Mouse (Mus musculus) stomach, embryonic 14.5 days (tissue): Measurements from ENCODE around the gene Rnf157. TPM values are rescaled to one million over a fixed set of nuclear protein-coding genes. Genes with fewer than 3 reads are reported as not detected.
A peak's percentile ranks its signal among the peaks of the same experiment; 100 is the strongest.
"Not testable (repeated sequence)": the region's sequence is repeated elsewhere in the genome, so short reads cannot be mapped to it uniquely, and the experiment has no call there.

ENCODE experiments used
- ATAC-seq: fragments of 200-750 bp; cut with Nextera tagmentation; 2 replicates; pipeline ENCODE4 v1.8.0; 2017; ENCODE audit warnings: low read depth, moderate TSS enrichment; ENCODE audit not compliant: insufficient number of reproducible peaks, insufficient read depth, low FRiP score
- H3K27ac ChIP-seq: fragments of 300-500 bp; sonication (generic); 2 replicates; pipeline ENCODE4 v1.5.1; 2014; ENCODE audit warnings: mild to moderate bottlenecking, low read length, moderate library complexity, mixed read lengths
- H3K27me3 ChIP-seq: fragments of 300-500 bp; sonication (generic); 2 replicates; pipeline ENCODE4 v1.6.1; 2014; ENCODE audit warnings: low read length, control low read depth, mixed read lengths; ENCODE audit not compliant: control insufficient read depth, insufficient read depth
- H3K36me3 ChIP-seq: fragments of 300-500 bp; sonication (generic); 2 replicates; pipeline ENCODE4 v1.6.1; 2014; ENCODE audit warnings: mild to moderate bottlenecking, control low read depth, low read length, moderate library complexity, mixed read lengths; ENCODE audit not compliant: control insufficient read depth, insufficient read depth
- H3K4me1 ChIP-seq: fragments of 300-500 bp; sonication (generic); 2 replicates; pipeline ENCODE4 v1.6.1; 2014; ENCODE audit warnings: low read length, control low read depth, mixed read lengths; ENCODE audit not compliant: control insufficient read depth, insufficient read depth
- H3K4me2 ChIP-seq: fragments of 300-500 bp; sonication (generic); replicated peaks from 2 replicates; pipeline ENCODE4 v1.6.1; 2014; ENCODE audit warnings: low read depth, low read length, control low read depth
- H3K4me3 ChIP-seq: fragments of 300-500 bp; sonication (generic); 2 replicates; pipeline ENCODE4 v1.5.1; 2014; ENCODE audit warnings: low read depth, low read length, control low read depth
- H3K9ac ChIP-seq: fragments of 300-500 bp; sonication (generic); replicated peaks from 2 replicates; pipeline ENCODE4 v1.6.1; 2014; ENCODE audit warnings: low read depth, mild to moderate bottlenecking, control low read depth, low read length, moderate library complexity, mixed read lengths
- H3K9me3 ChIP-seq: fragments of 300-500 bp; sonication (generic); 2 replicates; pipeline ENCODE4 v1.6.1; 2016; ENCODE audit warnings: low read depth, low read length, control low read depth; ENCODE audit not compliant: control insufficient read depth
- WGBS: fragments of 180-500 bp; shearing (Covaris S2); extraction: QIAGEN DNeasy Blood & Tissue Kit; methylation state at CpG from one replicate; pipeline ENCODE4 v1.1.7; 2014; 5-methylcytosine and 5-hydroxymethylcytosine counted together
- polyA plus RNA-seq: library from polyadenylated mRNA; unstranded; fragments of >200 nt; fragmentation: Nextera tagmentation; extraction: Ambion mirVana; gene quantifications from 2 replicates; pipeline ENCODE4 v1.2.1, GENCODE M21; 2014

Rnf157 gene
- polyA plus RNA-seq, 1 experiment from 2014 or later = 12.8 TPM

GRCm38 (mm10) chr11:116413631-116414022 lies 795 bp upstream of the Rnf157 start:
- H3K4me1 ChIP-seq = peaks cover 15% of the 10 kb centered on the region; the same call in 1 of the 2 replicates
- H3K9ac ChIP-seq = no peak overlapping the region
- no peaks in the 10 kb centered on the region for H3K9me3 ChIP-seq
- peak overlapping the region; percentile 96 for H3K4me2 ChIP-seq
- H3K27me3 ChIP-seq = no peaks in the 10 kb centered on the region
- no peak overlapping the region for H3K27ac ChIP-seq
- 0 out of 2 replicates have a peak overlapping the region, but pooled peaks have one; percentile 74 for H3K4me3 ChIP-seq
- 80% methylated on average over 4 of the region's 4 CpGs for WGBS
- H3K36me3 ChIP-seq = no peaks in the 10 kb centered on the region
- ATAC-seq = no peak

GRCm38 (mm10) chr11:116412028-116412827 lies 604 bp downstream of the Rnf157 start:
- ATAC-seq = peak; percentile 35; the same call in 1 of the 2 replicates
- no peaks in the 10 kb centered on the region for H3K9me3 ChIP-seq
- H3K27ac ChIP-seq = no peak overlapping the region
- under 1% methylated on average over 69 of the region's 76 CpGs for WGBS
- no peaks in the 10 kb centered on the region for H3K36me3 ChIP-seq
- H3K4me2 ChIP-seq = peak overlapping the region; percentile 96
- H3K9ac ChIP-seq = peak overlapping the region; percentile 84
- H3K27me3 ChIP-seq = no peaks in the 10 kb centered on the region
- H3K4me1 ChIP-seq = peaks cover 8% of the 10 kb centered on the region; the same call in 1 of the 2 replicates
- peak overlapping the region; percentile 74 for H3K4me3 ChIP-seq

- WGBS = 28% methylated on average over 6 of the region's 6 CpGs
- Histone ChIP-seq H3K9me3 (no peaks in the 10 kb centered on the region), H3K27ac (no peak overlapping the region), H3K27me3 (no peaks in the 10 kb centered on the region), H3K4me3 (peak overlapping the region; percentile 74; the same call in 1 of the 2 replicates), H3K36me3 (no peaks in the 10 kb centered on the region), H3K4me1 (peaks cover 8% of the 10 kb centered on the region; the same call in 1 of the 2 replicates), H3K9ac (no peak overlapping the region), H3K4me2 (peak overlapping the region; percentile 96)
- no peak for ATAC-seq
These were observed 1.2 kb downstream of the Rnf157 start for GRCm38 (mm10) chr11:116411582-116411981.

DNA sequence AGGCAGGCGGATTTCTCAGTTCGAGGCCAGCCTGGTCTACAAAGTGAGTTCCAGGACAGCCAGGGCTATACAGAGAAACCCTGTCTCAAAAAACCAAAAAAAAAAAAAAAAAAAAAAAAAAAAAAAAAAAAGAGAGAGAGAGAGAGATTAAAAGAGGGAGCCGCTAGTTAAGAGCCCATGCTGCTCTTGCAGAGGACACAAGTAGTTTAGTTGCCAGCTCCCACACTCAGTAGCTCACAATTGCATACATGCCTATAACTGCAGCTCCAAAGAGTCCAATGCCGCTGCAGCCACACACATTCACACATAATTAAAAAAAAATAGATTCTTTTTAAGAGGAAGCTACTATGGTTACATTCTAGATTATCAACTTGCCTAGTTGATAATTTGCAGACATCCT lies 2.4 kb downstream of the Rnf157 start:
- not testable (repeated sequence) for H3K9me3 ChIP-seq, H3K4me2 ChIP-seq, H3K4me3 ChIP-seq, H3K36me3 ChIP-seq, H3K4me1 ChIP-seq, H3K9ac ChIP-seq, H3K27ac ChIP-seq, ATAC-seq, H3K27me3 ChIP-seq
- 83% methylated on average over 2 of the region's 4 CpGs for WGBS

DNA sequence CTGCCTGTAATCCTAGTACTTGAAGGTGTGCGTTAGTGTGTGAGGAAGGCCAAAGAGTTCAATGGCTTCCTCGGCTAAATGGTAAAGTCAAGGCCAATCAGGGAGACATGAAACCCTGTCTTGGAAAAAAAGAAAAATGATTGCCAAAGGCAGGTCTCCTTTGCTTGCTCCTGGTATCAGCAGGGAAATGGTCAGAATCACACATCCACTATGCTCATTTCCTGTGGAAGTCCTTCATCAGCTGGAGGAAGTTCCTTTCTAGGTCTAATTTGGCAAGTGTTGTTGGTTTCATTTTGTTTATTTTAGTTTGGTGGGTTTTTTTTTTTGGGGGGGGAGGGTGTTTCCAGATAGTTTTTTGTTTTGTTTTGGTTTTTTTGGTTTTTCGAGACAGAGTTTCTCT lies 3.8 kb downstream of the Rnf157 start:
- no peak overlapping the region for H3K4me3 ChIP-seq
- no peaks in the 10 kb centered on the region for H3K27me3 ChIP-seq
- H3K4me1 ChIP-seq = peaks cover 5% of the 10 kb centered on the region; the same call in 1 of the 2 replicates
- 85% methylated on average over 3 of the region's 3 CpGs for WGBS
- H3K27ac ChIP-seq = no peak overlapping the region
- no peak overlapping the region for H3K9ac ChIP-seq
- ATAC-seq = no peak
- no peak overlapping the region for H3K4me2 ChIP-seq
- H3K9me3 ChIP-seq = no peaks in the 10 kb centered on the region
- H3K36me3 ChIP-seq = no peaks in the 10 kb centered on the region

- H3K4me3 ChIP-seq = no peak overlapping the region
- H3K27me3 ChIP-seq = no peaks in the 10 kb centered on the region
- no peak overlapping the region for H3K27ac ChIP-seq
- no peaks in the 10 kb centered on the region for H3K9me3 ChIP-seq
- H3K9ac ChIP-seq = no peak overlapping the region
- no peaks in the 10 kb centered on the region for H3K4me1 ChIP-seq
- no peaks in the 10 kb centered on the region for H3K36me3 ChIP-seq
- ATAC-seq = no peak
- WGBS = 91% methylated on average over 16 of the region's 16 CpGs
- H3K4me2 ChIP-seq = no peak overlapping the region
These were observed 6.6 kb downstream of the Rnf157 start for GRCm38 (mm10) chr11:116406231-116406728.

- 83% methylated on average over 4 of the region's 4 CpGs for WGBS
- Histone ChIP-seq H3K27me3 (no peaks in the 10 kb centered on the region), H3K9me3 (no peaks in the 10 kb centered on the region), H3K27ac (no peak overlapping the region), H3K4me1 (no peaks in the 10 kb centered on the region; the same call in 1 of the 2 replicates), H3K36me3 (no peaks in the 10 kb centered on the region), H3K9ac (no peak overlapping the region), H3K4me3 (no peak overlapping the region), H3K4me2 (no peak overlapping the region)
- no peak for ATAC-seq
These were observed 7.2 kb downstream of the Rnf157 start for GRCm38 (mm10) chr11:116405601-116406000.

- Histone ChIP-seq H3K4me1 (no peaks in the 10 kb centered on the region; the same call in 1 of the 2 replicates), H3K4me2 (no peak overlapping the region), H3K4me3 (no peak overlapping the region), H3K27ac (no peak overlapping the region), H3K36me3 (no peaks in the 10 kb centered on the region), H3K9me3 (no peaks in the 10 kb centered on the region), H3K27me3 (no peaks in the 10 kb centered on the region), H3K9ac (no peak overlapping the region)
- 16% methylated on average over 4 of the region's 4 CpGs for WGBS
- no peak for ATAC-seq
These were observed 12.3 kb downstream of the Rnf157 start for GRCm38 (mm10) chr11:116400560-116400959.
